Mouse (Mus musculus): ENCODE data around the gene Tubb4b. TPM values are rescaled to one million over a fixed set of nuclear protein-coding genes. Genes with fewer than 3 reads are reported as not detected.
A peak's percentile ranks its signal among the peaks of the same experiment; 100 is the strongest.

Gene Tubb4b
- polyA plus RNA-seq, 1 experiment from 2014 or later, result 387 TPM

DNA sequence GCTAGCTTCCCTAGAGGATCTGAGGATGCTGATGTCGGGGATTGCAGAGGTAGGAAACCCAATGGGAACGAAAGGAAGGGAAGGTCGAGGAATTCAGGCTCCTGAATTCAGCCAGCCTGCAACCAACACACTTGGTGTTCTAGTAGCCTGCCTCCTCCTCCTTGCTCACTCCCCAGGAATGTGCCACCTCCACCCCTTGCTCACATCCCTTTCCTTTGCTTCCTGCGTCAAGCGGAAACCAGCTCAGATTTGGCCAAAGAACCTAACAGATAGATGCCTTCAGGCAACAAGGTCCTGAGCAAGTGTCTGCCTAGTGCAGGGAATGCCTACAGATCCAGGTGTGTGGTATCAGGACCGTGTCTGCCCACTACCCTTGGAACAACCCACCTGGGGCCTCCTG lies 47.9 kb downstream of the Tubb4b start:
- Histone ChIP-seq H3K9ac (replicated peaks; ENCODE audit: low read depth, low read length) (no peak overlapping the region), H3K4me2 (ENCODE audit: low read depth, low read length) (peak overlapping the region; percentile 36; the same call in 1 of the 2 replicates), H3K9me3 (ENCODE audit: control insufficient read depth, low read length) (no peaks in the 10 kb centered on the region), H3K27ac (ENCODE audit: low read depth, low read length) (peak overlapping the region; percentile 66), H3K4me3 (ENCODE audit: low read depth, low read length) (no peak overlapping the region), H3K27me3 (ENCODE audit: control insufficient read depth, insufficient read depth, low read length) (no peaks in the 10 kb centered on the region), H3K36me3 (ENCODE audit: control insufficient read depth, insufficient read depth, low read length) (no peaks in the 10 kb centered on the region), H3K4me1 (ENCODE audit: control insufficient read depth, insufficient read depth, low read length) (peaks cover 15% of the 10 kb centered on the region)
- ATAC-seq (ENCODE audit: low read depth), result no peak
- 66% methylated on average over 6 of the region's 6 CpGs for WGBS

DNA sequence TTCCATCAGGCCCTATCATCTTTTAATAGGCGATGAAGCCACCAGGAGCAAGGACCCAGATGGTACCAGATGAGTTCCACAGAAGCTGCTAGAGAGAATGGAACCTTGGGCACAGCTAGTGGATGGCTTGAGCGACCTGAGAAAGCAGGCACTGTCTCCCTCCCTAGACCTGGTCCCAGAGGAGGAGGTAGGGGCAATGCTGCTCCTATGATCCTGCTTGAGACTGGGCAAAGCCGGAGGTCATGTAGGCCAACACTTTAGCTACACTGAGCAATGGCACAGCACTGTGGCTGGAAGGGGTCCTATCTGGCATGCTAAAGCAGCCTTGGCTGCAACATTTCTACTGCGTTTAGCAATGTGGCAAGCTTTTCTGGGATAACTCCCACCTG lies 48.8 kb downstream of the Tubb4b start:
- Histone ChIP-seq H3K36me3 (ENCODE audit: control insufficient read depth, insufficient read depth, low read length) (no peaks in the 10 kb centered on the region), H3K4me2 (ENCODE audit: low read depth, low read length) (no peak overlapping the region), H3K4me1 (ENCODE audit: control insufficient read depth, insufficient read depth, low read length) (peaks cover 15% of the 10 kb centered on the region), H3K9ac (replicated peaks; ENCODE audit: low read depth, low read length) (no peak overlapping the region), H3K9me3 (ENCODE audit: control insufficient read depth, low read length) (no peaks in the 10 kb centered on the region), H3K27ac (ENCODE audit: low read depth, low read length) (no peak overlapping the region), H3K27me3 (ENCODE audit: control insufficient read depth, insufficient read depth, low read length) (no peaks in the 10 kb centered on the region), H3K4me3 (ENCODE audit: low read depth, low read length) (no peak overlapping the region)
- WGBS, result 86% methylated on average over 4 of the region's 4 CpGs
- ATAC-seq (ENCODE audit: low read depth), result no peak

DNA sequence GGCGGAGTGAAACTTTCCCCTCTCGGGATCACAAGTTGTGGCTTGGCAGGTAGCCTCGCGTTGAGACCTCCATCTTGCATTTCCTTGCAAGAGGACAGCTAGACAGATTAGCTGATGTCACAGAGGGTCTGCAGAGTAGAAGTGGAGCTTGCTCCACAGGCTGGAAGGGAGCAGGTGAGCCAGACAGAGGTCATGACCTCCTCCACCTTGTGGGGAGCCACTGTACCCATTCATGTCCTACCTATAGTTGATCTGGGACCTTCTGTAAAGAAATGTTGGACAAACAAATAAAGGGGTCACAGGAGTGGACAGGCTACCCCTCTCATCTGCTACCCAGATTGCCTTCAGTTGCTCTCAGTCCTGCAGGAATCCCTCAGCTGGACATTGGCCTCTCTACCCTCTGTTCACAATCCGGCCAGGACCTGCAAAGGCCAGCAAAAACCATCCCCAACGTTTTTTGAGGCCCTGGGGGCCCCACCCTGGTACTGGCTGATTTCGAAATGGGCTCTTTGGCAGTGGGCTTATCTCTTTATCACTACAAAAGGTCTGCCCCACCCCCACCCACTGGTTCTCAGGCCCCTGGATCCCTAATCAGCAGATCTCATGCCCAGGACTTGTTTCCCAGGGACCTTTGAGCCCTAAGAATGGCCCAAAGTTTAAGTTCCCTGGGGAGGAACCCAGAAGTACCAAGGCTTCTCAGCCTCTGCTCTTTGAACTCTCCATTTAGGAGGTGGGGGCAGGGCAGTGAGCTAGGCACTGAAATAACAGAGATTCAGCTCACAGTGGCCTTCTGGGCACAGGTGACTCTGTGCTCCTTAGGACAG lies 49.4 kb downstream of the Tubb4b start:
- H3K4me2 ChIP-seq (ENCODE audit: low read depth, low read length), result no peak overlapping the region
- 62% methylated on average over 7 of the region's 7 CpGs for WGBS
- H3K9me3 ChIP-seq (ENCODE audit: control insufficient read depth, low read length), result no peaks in the 10 kb centered on the region
- H3K27ac ChIP-seq (ENCODE audit: low read depth, low read length), result no peak overlapping the region
- no peaks in the 10 kb centered on the region for H3K36me3 ChIP-seq (ENCODE audit: control insufficient read depth, insufficient read depth, low read length)
- no peak for ATAC-seq (ENCODE audit: low read depth)
- H3K4me1 ChIP-seq (ENCODE audit: control insufficient read depth, insufficient read depth, low read length), result peaks cover 13% of the 10 kb centered on the region
- no peak overlapping the region for H3K9ac ChIP-seq (replicated peaks; ENCODE audit: low read depth, low read length)
- no peak overlapping the region for H3K4me3 ChIP-seq (ENCODE audit: low read depth, low read length)
- H3K27me3 ChIP-seq (ENCODE audit: control insufficient read depth, insufficient read depth, low read length), result no peaks in the 10 kb centered on the region

DNA sequence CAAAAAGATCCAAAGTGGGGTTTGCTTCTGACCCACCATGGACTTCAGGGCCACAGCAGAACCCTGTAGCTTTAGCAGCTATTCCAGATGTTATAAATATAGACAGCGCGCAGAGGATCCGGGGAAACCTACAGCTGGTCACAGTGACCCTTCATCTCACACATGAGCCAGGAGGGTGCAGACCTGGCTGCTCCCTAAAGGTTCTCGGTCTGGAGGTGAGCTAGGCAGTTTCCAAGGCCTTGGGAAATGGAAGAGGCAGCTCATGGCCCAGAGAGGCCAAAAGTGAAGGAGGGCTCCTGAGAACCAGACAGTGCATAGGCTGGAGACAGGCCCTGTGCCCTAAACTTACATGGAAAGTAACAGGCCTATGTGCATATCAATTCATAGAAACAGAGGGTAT lies 50.7 kb downstream of the Tubb4b start:
- H3K36me3 ChIP-seq (ENCODE audit: control insufficient read depth, insufficient read depth, low read length), result no peaks in the 10 kb centered on the region
- 92% methylated on average over 4 of the region's 4 CpGs for WGBS
- no peak overlapping the region for H3K9ac ChIP-seq (replicated peaks; ENCODE audit: low read depth, low read length)
- no peaks in the 10 kb centered on the region for H3K27me3 ChIP-seq (ENCODE audit: control insufficient read depth, insufficient read depth, low read length)
- H3K4me3 ChIP-seq (ENCODE audit: low read depth, low read length), result no peak overlapping the region
- H3K27ac ChIP-seq (ENCODE audit: low read depth, low read length), result no peak overlapping the region
- peaks cover 16% of the 10 kb centered on the region for H3K4me1 ChIP-seq (ENCODE audit: control insufficient read depth, insufficient read depth, low read length)
- no peak for ATAC-seq (ENCODE audit: low read depth)
- H3K9me3 ChIP-seq (ENCODE audit: control insufficient read depth, low read length), result no peaks in the 10 kb centered on the region
- no peak overlapping the region for H3K4me2 ChIP-seq (ENCODE audit: low read depth, low read length)

DNA sequence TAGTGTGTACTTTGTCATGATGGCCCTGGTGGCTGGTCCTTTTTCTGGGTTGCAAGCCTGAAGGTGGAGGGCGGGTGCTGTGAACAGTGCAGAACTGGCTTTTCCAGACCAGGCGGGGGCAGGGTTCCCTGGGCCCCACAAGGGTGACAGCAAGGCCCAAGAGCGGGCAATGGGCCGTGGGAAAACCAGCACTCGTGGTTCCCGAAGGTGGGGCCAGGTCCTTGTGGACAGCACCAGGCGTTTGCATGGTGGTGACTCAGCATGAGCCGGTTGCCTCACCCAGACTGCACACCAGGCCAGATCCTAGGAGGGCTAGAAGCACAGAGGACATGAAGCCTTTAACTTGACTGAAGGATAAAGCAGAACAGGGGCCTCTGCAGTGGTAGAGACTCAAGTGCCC lies 51.9 kb downstream of the Tubb4b start:
- Histone ChIP-seq H3K4me1 (ENCODE audit: control insufficient read depth, insufficient read depth, low read length) (peaks cover 17% of the 10 kb centered on the region), H3K4me2 (ENCODE audit: low read depth, low read length) (no peak overlapping the region), H3K36me3 (ENCODE audit: control insufficient read depth, insufficient read depth, low read length) (no peaks in the 10 kb centered on the region), H3K27ac (ENCODE audit: low read depth, low read length) (no peak overlapping the region), H3K9me3 (ENCODE audit: control insufficient read depth, low read length) (no peaks in the 10 kb centered on the region), H3K4me3 (ENCODE audit: low read depth, low read length) (no peak overlapping the region), H3K27me3 (ENCODE audit: control insufficient read depth, insufficient read depth, low read length) (no peaks in the 10 kb centered on the region), H3K9ac (replicated peaks; ENCODE audit: low read depth, low read length) (no peak overlapping the region)
- 72% methylated on average over 8 of the region's 8 CpGs for WGBS
- no peak for ATAC-seq (ENCODE audit: low read depth)

Other genes starting within 250 kb of the Tubb4b start
- 173 and 181 TPM in 2 replicates for gene Mrpl41, start 249.6 kb downstream of the Tubb4b start, polyA plus RNA-seq (2014; fragmentation: Nextera tagmentation; extraction: Ambion mirVana)
- gene Pnpla7, start 248.7 kb downstream of the Tubb4b start, polyA plus RNA-seq (2014; fragmentation: Nextera tagmentation; extraction: Ambion mirVana), result 3.5 and 3.7 TPM in 2 replicates
- 137 and 143 TPM in 2 replicates for gene Nsmf, start 170.3 kb downstream of the Tubb4b start, polyA plus RNA-seq (2014; fragmentation: Nextera tagmentation; extraction: Ambion mirVana)
- 0.27 TPM in 1 of 2 replicates, not detected in the other for gene Entpd8, start 144.4 kb downstream of the Tubb4b start, polyA plus RNA-seq (2014; fragmentation: Nextera tagmentation; extraction: Ambion mirVana)
- gene Noxa1, start 129.6 kb downstream of the Tubb4b start, polyA plus RNA-seq (2014; fragmentation: Nextera tagmentation; extraction: Ambion mirVana), result 0.17 TPM in 1 of 2 replicates, not detected in the other
- 10.7 and 15.1 TPM in 2 replicates for gene Nrarp, start 43.9 kb downstream of the Tubb4b start, polyA plus RNA-seq (2014; fragmentation: Nextera tagmentation; extraction: Ambion mirVana)
- gene Tor4a, start 27.8 kb downstream of the Tubb4b start, polyA plus RNA-seq (2014; fragmentation: Nextera tagmentation; extraction: Ambion mirVana), result 0.88 and 1.4 TPM in 2 replicates
- gene Nelfb, start 13.2 kb downstream of the Tubb4b start, polyA plus RNA-seq (2014; fragmentation: Nextera tagmentation; extraction: Ambion mirVana), result 74.7 and 86.2 TPM in 2 replicates
- not detected in 2 replicates for gene Stpg3, start 10.1 kb downstream of the Tubb4b start, polyA plus RNA-seq (2014; fragmentation: Nextera tagmentation; extraction: Ambion mirVana)
- gene Fam166a, start 6.0 kb downstream of the Tubb4b start, polyA plus RNA-seq (2014; fragmentation: Nextera tagmentation; extraction: Ambion mirVana), result 0.91 TPM in 1 of 2 replicates, not detected in the other
- not detected in 2 replicates for gene Slc34a3, start 9.7 kb upstream of the Tubb4b start, polyA plus RNA-seq (2014; fragmentation: Nextera tagmentation; extraction: Ambion mirVana)
- not detected in 2 replicates for gene Rnf224, start 12.1 kb upstream of the Tubb4b start, polyA plus RNA-seq (2014; fragmentation: Nextera tagmentation; extraction: Ambion mirVana)
- 147 and 191 TPM in 2 replicates for gene Rnf208, start 17.6 kb upstream of the Tubb4b start, polyA plus RNA-seq (2014; fragmentation: Nextera tagmentation; extraction: Ambion mirVana)
- 0.33 and 0.45 TPM in 2 replicates for gene Cysrt1, start 17.8 kb upstream of the Tubb4b start, polyA plus RNA-seq (2014; fragmentation: Nextera tagmentation; extraction: Ambion mirVana)
- 5.0 and 7.1 TPM in 2 replicates for gene AL732309.1, start 22.2 kb upstream of the Tubb4b start, polyA plus RNA-seq (2014; fragmentation: Nextera tagmentation; extraction: Ambion mirVana)
- gene Tmem203, start 30.7 kb upstream of the Tubb4b start, polyA plus RNA-seq (2014; fragmentation: Nextera tagmentation; extraction: Ambion mirVana), result 11.0 and 11.2 TPM in 2 replicates
- 11.5 and 12.3 TPM in 2 replicates for gene Tprn, start 37.9 kb upstream of the Tubb4b start, polyA plus RNA-seq (2014; fragmentation: Nextera tagmentation; extraction: Ambion mirVana)
- gene Ssna1, start 47.7 kb upstream of the Tubb4b start, polyA plus RNA-seq (2014; fragmentation: Nextera tagmentation; extraction: Ambion mirVana), result 177 and 182 TPM in 2 replicates
- 110 and 116 TPM in 2 replicates for gene Anapc2, start 47.8 kb upstream of the Tubb4b start, polyA plus RNA-seq (2014; fragmentation: Nextera tagmentation; extraction: Ambion mirVana)
- not detected in 2 replicates for gene Tmem210, start 63.4 kb upstream of the Tubb4b start, polyA plus RNA-seq (2014; fragmentation: Nextera tagmentation; extraction: Ambion mirVana)
- gene Lrrc26, start 65.2 kb upstream of the Tubb4b start, polyA plus RNA-seq (2014; fragmentation: Nextera tagmentation; extraction: Ambion mirVana), result 0.45 TPM in 1 of 2 replicates, not detected in the other
- 60.8 and 89.4 TPM in 2 replicates for gene Grin1, start 94.5 kb upstream of the Tubb4b start, polyA plus RNA-seq (2014; fragmentation: Nextera tagmentation; extraction: Ambion mirVana)
- gene Man1b1, start 107.6 kb upstream of the Tubb4b start, polyA plus RNA-seq (2014; fragmentation: Nextera tagmentation; extraction: Ambion mirVana), result 59.9 and 85.5 TPM in 2 replicates
- 23.9 and 27.1 TPM in 2 replicates for gene Dpp7, start 131.7 kb upstream of the Tubb4b start, polyA plus RNA-seq (2014; fragmentation: Nextera tagmentation; extraction: Ambion mirVana)
- gene Uap1l1, start 141.0 kb upstream of the Tubb4b start, polyA plus RNA-seq (2014; fragmentation: Nextera tagmentation; extraction: Ambion mirVana), result 4.6 and 5.2 TPM in 2 replicates
- 6.9 and 7.8 TPM in 2 replicates for gene Sapcd2, start 147.6 kb upstream of the Tubb4b start, polyA plus RNA-seq (2014; fragmentation: Nextera tagmentation; extraction: Ambion mirVana)
- 1.6 and 10.6 TPM in 2 replicates for gene Entpd2, start 171.2 kb upstream of the Tubb4b start, polyA plus RNA-seq (2014; fragmentation: Nextera tagmentation; extraction: Ambion mirVana)
- 397 and 496 TPM in 2 replicates for gene Npdc1, start 174.6 kb upstream of the Tubb4b start, polyA plus RNA-seq (2014; fragmentation: Nextera tagmentation; extraction: Ambion mirVana)
- 0.17 and 0.23 TPM in 2 replicates for gene Fut7, start 198.6 kb upstream of the Tubb4b start, polyA plus RNA-seq (2014; fragmentation: Nextera tagmentation; extraction: Ambion mirVana)
- gene Abca2, start 204.0 kb upstream of the Tubb4b start, polyA plus RNA-seq (2014; fragmentation: Nextera tagmentation; extraction: Ambion mirVana), result 16.2 and 17.0 TPM in 2 replicates
- gene Clic3, start 232.1 kb upstream of the Tubb4b start, polyA plus RNA-seq (2014; fragmentation: Nextera tagmentation; extraction: Ambion mirVana), result 1.5 and 2.4 TPM in 2 replicates
- gene Paxx, start 236.4 kb upstream of the Tubb4b start, polyA plus RNA-seq (2014; fragmentation: Nextera tagmentation; extraction: Ambion mirVana), result 94.5 and 124 TPM in 2 replicates
- 5.6 and 87.6 TPM in 2 replicates for gene Ptgds, start 245.3 kb upstream of the Tubb4b start, polyA plus RNA-seq (2014; fragmentation: Nextera tagmentation; extraction: Ambion mirVana)